In genomic region chr19:55621011-55621625, GRCm38 (mm10) we compare ENCODE assay signal across 14 mouse cellular contexts.
DNase-seq lines count a peak whose midpoint lies in the region; ATAC-seq and TF ChIP-seq lines count a peak whose summit lies in the region.
"Had no signal": no experiment of that assay in that cellular context is flagged by ENCODE, and none has a peak within 500 bp of the region (broad histone marks: within the 10 kb centered on the region; RNA-seq: fewer than 3 reads in every experiment).

No protein-coding gene starts in this region.

- H3K4me3 ChIP-seq in layer of hippocampus, adult 2 months: no peak overlapping the region
- no peak overlapping the region for H3K4me3 ChIP-seq in kidney, embryonic 15.5 days (replicated peaks)
- H3K4me3 ChIP-seq in forebrain, postnatal 0 days (ENCODE audit: low read depth, low read length): no peak overlapping the region
- H3K4me3 ChIP-seq in intestine, embryonic 16.5 days (ENCODE audit: low read length): no peak overlapping the region
- H3K4me3 ChIP-seq: heart, embryonic 12.5 days; liver, embryonic 13.5 days; myocyte had no signal

- H3K9me3 ChIP-seq in kidney, embryonic 15.5 days (replicated peaks): no peaks in the 10 kb centered on the region
- no peaks in the 10 kb centered on the region for H3K9me3 ChIP-seq in forebrain, postnatal 0 days (ENCODE audit: low read length)
- H3K9me3 ChIP-seq in intestine, embryonic 16.5 days (ENCODE audit: control insufficient read depth, low read length): no peaks in the 10 kb centered on the region
- H3K9me3 ChIP-seq: heart, embryonic 12.5 days; liver, embryonic 13.5 days had no signal

- ATAC-seq in kidney, embryonic 15.5 days (replicated peaks; ENCODE audit: low FRiP score): no peak
- no peak for ATAC-seq in forebrain, postnatal 0 days
- no peak for ATAC-seq in inflammation-experienced regulatory T-cells, adult 6 months
- ATAC-seq in intestine, embryonic 16.5 days: no peak

- peak overlapping the region; percentile 15; the same call in 1 of the 2 replicates for H3K27ac ChIP-seq in layer of hippocampus, adult 2 months
- peak overlapping the region; percentile 59 for H3K27ac ChIP-seq in kidney, embryonic 15.5 days
- no peak overlapping the region for H3K27ac ChIP-seq in forebrain, postnatal 0 days (ENCODE audit: low read depth, low read length)
- no peak overlapping the region for H3K27ac ChIP-seq in intestine, embryonic 16.5 days (ENCODE audit: low read length)
- H3K27ac ChIP-seq: liver, embryonic 13.5 days; macrophage had no signal

- DNase-seq in layer of hippocampus, adult 2 months (ENCODE audit: low spot score in 2 of 2): no peak
- DNase-seq in layer of hippocampus, postnatal 25 days (ENCODE audit: extremely low spot score in 1 of 2, low spot score in 1 of 2): no peak
- peak; percentile 60 for DNase-seq in Muller cell, postnatal 12 days (ENCODE audit: inconsistent ontology term)
- peak; percentile 31 for DNase-seq in adipocyte (ENCODE audit: low spot score)
- no peak for DNase-seq in forebrain, postnatal 0 days
- DNase-seq: adrenal gland, adult 2 months; embryo, embryonic 11 days; liver, embryonic 13.5 days had no signal

- H3K9ac ChIP-seq in kidney, embryonic 15.5 days: no peak overlapping the region
- no peak overlapping the region for H3K9ac ChIP-seq in forebrain, postnatal 0 days
- no peak overlapping the region for H3K9ac ChIP-seq in intestine, embryonic 16.5 days (ENCODE audit: low read depth, low read length)
- H3K9ac ChIP-seq: heart, embryonic 12.5 days; liver, embryonic 13.5 days had no signal

- WGBS in kidney, embryonic 15.5 days: 61% methylated on average over 12 of the region's 12 CpGs
- WGBS in forebrain, postnatal 0 days: 70% methylated on average over 12 of the region's 12 CpGs
- WGBS in intestine, embryonic 16.5 days: 75% methylated on average over 12 of the region's 12 CpGs

- H3K4me1 ChIP-seq in kidney, embryonic 15.5 days: peaks cover 57% of the 10 kb centered on the region
- H3K4me1 ChIP-seq in forebrain, postnatal 0 days (ENCODE audit: insufficient read depth): no peaks in the 10 kb centered on the region
- peaks cover 11% of the 10 kb centered on the region for H3K4me1 ChIP-seq in intestine, embryonic 16.5 days (ENCODE audit: control insufficient read depth, insufficient read depth, low read length)
- H3K4me1 ChIP-seq: liver, embryonic 13.5 days had no signal

- H3K4me2 ChIP-seq in kidney, embryonic 15.5 days: no peak overlapping the region
- no peak overlapping the region for H3K4me2 ChIP-seq in forebrain, postnatal 0 days (ENCODE audit: low read depth)
- no peak overlapping the region for H3K4me2 ChIP-seq in intestine, embryonic 16.5 days (ENCODE audit: low read depth, low read length)
- H3K4me2 ChIP-seq: heart, embryonic 12.5 days; liver, embryonic 13.5 days had no signal

- no peaks in the 10 kb centered on the region for H3K36me3 ChIP-seq in kidney, embryonic 15.5 days
- no peaks in the 10 kb centered on the region for H3K36me3 ChIP-seq in forebrain, postnatal 0 days (ENCODE audit: insufficient read depth)
- no peaks in the 10 kb centered on the region for H3K36me3 ChIP-seq in intestine, embryonic 16.5 days (ENCODE audit: control insufficient read depth, insufficient read depth, low read length)
- H3K36me3 ChIP-seq: heart, embryonic 12.5 days; liver, embryonic 13.5 days had no signal

- TF ChIP-seq CTCF in layer of hippocampus, adult 2 months (conservative IDR thresholded peaks at IDR 0.05): no peak
- TF ChIP-seq CTCF in forebrain, postnatal 0 days (IDR thresholded peaks at IDR 0.05; ENCODE audit: low read depth): no peak

- H3K27me3 ChIP-seq in kidney, embryonic 15.5 days: no peaks in the 10 kb centered on the region
- H3K27me3 ChIP-seq in forebrain, postnatal 0 days (ENCODE audit: insufficient read depth, low read length): no peaks in the 10 kb centered on the region
- no peaks in the 10 kb centered on the region for H3K27me3 ChIP-seq in intestine, embryonic 16.5 days (replicated peaks; ENCODE audit: control insufficient read depth, insufficient read depth, low read length)
- H3K27me3 ChIP-seq: heart, embryonic 12.5 days; liver, embryonic 13.5 days had no signal

Comparison
In these comparisons a context has a peak if more than half of its experiments do, and no peak if none do; other contexts are left out.
1. DNase-seq: peak in Muller cell, postnatal 12 days (single experiment) and adipocyte (single experiment); none in layer of hippocampus, adult 2 months (0 of 2), layer of hippocampus, postnatal 25 days (0 of 2) and forebrain, postnatal 0 days (single experiment).
2. H3K27ac ChIP-seq: peak in layer of hippocampus, adult 2 months (single experiment) and kidney, embryonic 15.5 days (single experiment); none in forebrain, postnatal 0 days (single experiment) and intestine, embryonic 16.5 days (single experiment).